Mouse (Mus musculus): Measurements from ENCODE around the gene Ccl21a. TPM values are rescaled to one million over a fixed set of nuclear protein-coding genes. Genes with fewer than 3 reads are reported as not detected.

Ccl21a gene
- not detected for polyA plus RNA-seq (2015; fragmentation: Illumina TruSeq; extraction: RNeasy Lipid Tissue Mini Kit (QIAGEN cat#74804); ENCODE audit: low read depth, low replicate concordance)

DNA sequence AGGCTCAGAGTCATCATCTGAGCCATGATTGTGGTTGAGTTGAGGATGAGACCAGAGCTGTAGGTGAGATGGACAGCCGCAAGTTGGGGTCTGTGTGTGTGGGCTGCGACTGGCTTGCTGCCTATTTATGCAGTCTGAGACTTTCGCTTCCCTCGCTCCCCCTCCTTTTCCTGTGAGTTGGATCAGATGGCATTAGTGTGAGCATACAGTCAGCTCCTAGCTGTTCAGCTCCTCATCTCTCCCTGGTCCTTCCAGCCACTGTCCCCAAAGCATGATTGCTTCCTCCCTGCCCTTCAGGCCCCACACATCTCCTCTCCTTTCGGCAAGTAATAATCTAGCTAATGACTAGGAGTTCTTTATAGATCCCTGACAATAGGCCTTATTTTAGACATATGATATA is at the start of gene Ccl21a:
Gene Ccl21a, minus strand, starts transcription at position 101 of the 400 bp plus-strand sequence.

DNA sequence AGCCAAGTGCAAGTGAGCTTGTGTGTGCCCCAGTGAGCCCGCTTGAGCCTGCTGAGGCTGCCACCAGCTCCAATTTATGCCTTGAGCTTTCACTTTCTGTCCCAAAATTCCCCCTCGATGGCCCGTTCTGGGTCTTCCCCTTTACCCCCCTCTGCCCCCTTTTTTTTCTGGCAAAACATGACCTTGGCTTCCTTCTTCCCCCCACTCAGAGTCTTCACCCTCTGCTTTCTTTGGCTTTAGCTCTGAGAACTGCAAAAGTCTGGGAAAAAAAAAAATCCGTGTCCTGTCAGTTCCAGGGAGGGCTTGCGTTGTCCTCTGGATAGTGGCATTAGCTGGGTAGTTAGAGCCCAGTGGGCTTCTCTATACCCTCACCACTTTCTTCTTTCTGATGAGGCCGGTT is 17.3 kb downstream of the Ccl21a start, which contains the start of gene Ccl19:
Gene Ccl19, minus strand, starts transcription at position 101 of the 400 bp plus-strand sequence.

DNA sequence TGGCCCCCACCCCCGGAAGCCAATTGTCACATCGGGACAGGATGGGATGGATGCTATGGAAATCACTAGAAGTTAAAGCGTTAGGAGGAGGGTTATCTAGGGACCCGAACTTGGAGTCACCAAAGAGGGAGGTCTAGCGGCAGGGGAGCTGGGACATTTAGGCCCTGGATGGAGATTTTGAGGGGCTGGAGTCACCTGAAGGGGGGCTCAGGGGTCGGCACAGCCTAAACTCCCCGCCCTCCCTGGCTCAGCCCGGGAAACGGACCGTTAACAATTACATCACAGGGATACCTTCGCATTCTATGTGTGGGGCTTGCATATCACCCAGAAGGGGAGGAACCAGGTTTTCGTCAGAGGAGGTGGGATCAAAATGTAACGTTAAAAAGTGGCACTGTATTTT is 38.5 kb downstream of the Ccl21a start, which contains the start of gene 4930578G10Rik:
Gene 4930578G10Rik, plus strand, starts transcription at position 301 of the 400 bp plus-strand sequence.

Other genes with a start within 250 kb of the Ccl21a start
- not detected for gene Fam205a2, start 245.8 kb downstream of the Ccl21a start, polyA plus RNA-seq (2015; fragmentation: Illumina TruSeq; extraction: RNeasy Lipid Tissue Mini Kit (QIAGEN cat#74804); ENCODE audit: low read depth, low replicate concordance)
- gene Gm10591, start 161.8 kb downstream of the Ccl21a start, polyA plus RNA-seq (2015; fragmentation: Illumina TruSeq; extraction: RNeasy Lipid Tissue Mini Kit (QIAGEN cat#74804); ENCODE audit: low read depth, low replicate concordance), result not detected
- gene Gm2564, start 144.3 kb downstream of the Ccl21a start, polyA plus RNA-seq (2015; fragmentation: Illumina TruSeq; extraction: RNeasy Lipid Tissue Mini Kit (QIAGEN cat#74804); ENCODE audit: low read depth, low replicate concordance), result 1.4 TPM
- gene Ccl27b, start 118.7 kb downstream of the Ccl21a start, polyA plus RNA-seq (2015; fragmentation: Illumina TruSeq; extraction: RNeasy Lipid Tissue Mini Kit (QIAGEN cat#74804); ENCODE audit: low read depth, low replicate concordance), result 8.3 TPM
- gene Il11ra2, start 112.1 kb downstream of the Ccl21a start, polyA plus RNA-seq (2015; fragmentation: Illumina TruSeq; extraction: RNeasy Lipid Tissue Mini Kit (QIAGEN cat#74804); ENCODE audit: low read depth, low replicate concordance), result 0.43 TPM
- gene 4930578G10Rik, start 38.4 kb downstream of the Ccl21a start, polyA plus RNA-seq (2015; fragmentation: Illumina TruSeq; extraction: RNeasy Lipid Tissue Mini Kit (QIAGEN cat#74804); ENCODE audit: low read depth, low replicate concordance), result 1.2 TPM
- gene Ccl19, start 17.4 kb downstream of the Ccl21a start, polyA plus RNA-seq (2015; fragmentation: Illumina TruSeq; extraction: RNeasy Lipid Tissue Mini Kit (QIAGEN cat#74804); ENCODE audit: low read depth, low replicate concordance), result not detected
- 0.18 TPM for gene Fam205a1, start 79.9 kb upstream of the Ccl21a start, polyA plus RNA-seq (2015; fragmentation: Illumina TruSeq; extraction: RNeasy Lipid Tissue Mini Kit (QIAGEN cat#74804); ENCODE audit: low read depth, low replicate concordance)
- 0.76 TPM for gene Gm12394, start 82.8 kb upstream of the Ccl21a start, polyA plus RNA-seq (2015; fragmentation: Illumina TruSeq; extraction: RNeasy Lipid Tissue Mini Kit (QIAGEN cat#74804); ENCODE audit: low read depth, low replicate concordance)
- not detected for gene Fam205c, start 100.2 kb upstream of the Ccl21a start, polyA plus RNA-seq (2015; fragmentation: Illumina TruSeq; extraction: RNeasy Lipid Tissue Mini Kit (QIAGEN cat#74804); ENCODE audit: low read depth, low replicate concordance)
- 194 TPM for gene Phf24, start 142.7 kb upstream of the Ccl21a start, polyA plus RNA-seq (2015; fragmentation: Illumina TruSeq; extraction: RNeasy Lipid Tissue Mini Kit (QIAGEN cat#74804); ENCODE audit: low read depth, low replicate concordance)
- gene Dnajb5, start 175.8 kb upstream of the Ccl21a start, polyA plus RNA-seq (2015; fragmentation: Illumina TruSeq; extraction: RNeasy Lipid Tissue Mini Kit (QIAGEN cat#74804); ENCODE audit: low read depth, low replicate concordance), result 155 TPM
- gene 1700022I11Rik, start 195.6 kb upstream of the Ccl21a start, polyA plus RNA-seq (2015; fragmentation: Illumina TruSeq; extraction: RNeasy Lipid Tissue Mini Kit (QIAGEN cat#74804); ENCODE audit: low read depth, low replicate concordance), result not detected
- gene Vcp, start 226.5 kb upstream of the Ccl21a start, polyA plus RNA-seq (2015; fragmentation: Illumina TruSeq; extraction: RNeasy Lipid Tissue Mini Kit (QIAGEN cat#74804); ENCODE audit: low read depth, low replicate concordance), result 202 TPM
- gene Fancg, start 236.5 kb upstream of the Ccl21a start, polyA plus RNA-seq (2015; fragmentation: Illumina TruSeq; extraction: RNeasy Lipid Tissue Mini Kit (QIAGEN cat#74804); ENCODE audit: low read depth, low replicate concordance), result 12.4 TPM